8 mouse cellular contexts compared by ENCODE assay signal in the genomic region with DNA sequence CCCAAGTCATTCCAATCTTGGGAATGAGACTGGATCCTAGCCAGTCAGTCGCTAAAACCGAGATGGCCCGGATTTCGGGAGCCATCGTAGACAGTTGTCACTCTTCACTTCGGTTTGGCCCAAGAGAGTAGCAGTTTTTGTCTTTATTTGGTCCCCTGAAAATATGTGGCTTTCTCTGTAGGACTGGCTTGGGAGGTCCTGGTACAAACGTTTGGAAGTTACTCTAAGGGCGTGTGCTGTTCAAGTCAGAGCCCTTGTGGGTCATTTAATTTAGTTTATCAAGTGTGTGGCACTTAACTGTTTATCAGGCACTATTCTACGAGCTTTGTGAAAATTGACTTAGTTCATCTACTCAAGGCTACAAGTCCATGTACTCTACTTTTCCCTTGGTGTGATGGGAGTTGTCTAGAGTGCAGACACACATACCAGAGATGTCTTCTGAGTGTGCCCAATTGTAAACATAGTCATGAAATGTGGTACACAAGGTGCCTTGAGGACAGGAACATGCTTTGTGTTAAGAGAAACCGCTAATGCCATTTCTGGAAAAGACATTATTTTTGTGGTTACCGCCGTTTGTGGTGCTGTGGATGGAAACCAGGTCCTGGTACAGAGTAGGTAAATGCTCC. TPM values are rescaled to one million over a fixed set of nuclear protein-coding genes. Genes with fewer than 3 reads are reported as not detected.
DNase-seq lines count a peak whose midpoint lies in the region; ATAC-seq and TF ChIP-seq lines count a peak whose summit lies in the region.

No protein-coding gene starts in this region.

- H3K4me1 ChIP-seq in heart, embryonic 11.5 days (ENCODE audit: control insufficient read depth, insufficient read depth, low read length): no peaks in the 10 kb centered on the region
- H3K4me1 ChIP-seq in ES-E14 (ENCODE audit: control insufficient read depth in 2 of 2, insufficient read depth in 2 of 2, low read length in 2 of 2, poor library complexity in 1 of 2): no peaks in the 10 kb centered on the region
- H3K4me1 ChIP-seq in hindbrain, embryonic 10.5 days (replicated peaks): no peaks in the 10 kb centered on the region
- H3K4me1 ChIP-seq in megakaryocyte, embryonic 14.5 days: peaks cover 4% of the 10 kb centered on the region

- peak overlapping the region; percentile 50 for H3K4me3 ChIP-seq in heart, embryonic 11.5 days (ENCODE audit: low read depth, low read length)
- peak overlapping the region; percentile 72 to 75 for H3K4me3 ChIP-seq in ES-E14 (ENCODE audit: insufficient read depth in 1 of 2, low read depth in 1 of 2, low read length in 2 of 2, poor library complexity in 1 of 2, severe bottlenecking in 1 of 2)
- H3K4me3 ChIP-seq in hindbrain, embryonic 10.5 days: peak overlapping the region; percentile 62
- H3K4me3 ChIP-seq in megakaryocyte, embryonic 14.5 days (replicated peaks): peak overlapping the region; percentile 94

- H3K9me3 ChIP-seq in heart, embryonic 11.5 days (replicated peaks; ENCODE audit: control insufficient read depth, low read length): no peaks in the 10 kb centered on the region
- no peaks in the 10 kb centered on the region for H3K9me3 ChIP-seq in ES-E14 (ENCODE audit: control insufficient read depth, insufficient read depth, low read depth, low read length)
- no peaks in the 10 kb centered on the region for H3K9me3 ChIP-seq in hindbrain, embryonic 10.5 days
- peaks cover 8% of the 10 kb centered on the region for H3K9me3 ChIP-seq in megakaryocyte, embryonic 14.5 days

- no peaks in the 10 kb centered on the region for H3K36me3 ChIP-seq in heart, embryonic 11.5 days (ENCODE audit: control insufficient read depth, insufficient read depth, low read length)
- H3K36me3 ChIP-seq in ES-E14 (ENCODE audit: control insufficient read depth, insufficient read depth, low read length, poor library complexity, severe bottlenecking): no peaks in the 10 kb centered on the region
- no peaks in the 10 kb centered on the region for H3K36me3 ChIP-seq in hindbrain, embryonic 10.5 days
- no peaks in the 10 kb centered on the region for H3K36me3 ChIP-seq in megakaryocyte, embryonic 14.5 days (replicated peaks; ENCODE audit: low read length)

- 51% methylated on average over 12 of the region's 12 CpGs for WGBS in heart, embryonic 11.5 days (ENCODE audit: insufficient replicate concordance)
- WGBS in hindbrain, embryonic 10.5 days: 55% methylated on average over 12 of the region's 12 CpGs

- peak overlapping the region; percentile 64; the same call in 1 of the 2 replicates for H3K9ac ChIP-seq in heart, embryonic 11.5 days (ENCODE audit: low read depth, low read length)
- H3K9ac ChIP-seq in ES-E14 (ENCODE audit: insufficient read depth, low read depth, low read length, poor library complexity, severe bottlenecking): peak overlapping the region; percentile 87; the same call in 1 of the 2 replicates

- ATAC-seq in heart, embryonic 11.5 days (replicated peaks; ENCODE audit: insufficient number of reproducible peaks, low FRiP score, low TSS enrichment): no peak

- H3K4me2 ChIP-seq in heart, embryonic 11.5 days: peak overlapping the region; percentile 60

- H3K27ac ChIP-seq in heart, embryonic 11.5 days (ENCODE audit: low read depth, low read length): no peak overlapping the region; the same call in 1 of the 2 replicates
- no peak overlapping the region for H3K27ac ChIP-seq in ES-E14 (ENCODE audit: insufficient read depth, low read depth, low read length, poor library complexity, severe bottlenecking)
- H3K27ac ChIP-seq in hindbrain, embryonic 10.5 days: peak overlapping the region; percentile 81; the same call in 1 of the 2 replicates

- intact Hi-C loops in left cerebral cortex, postnatal 10 days (cut with DNase I): no loop called here

- DNase-seq in heart, adult 11 months: no peak
- DNase-seq in ES-E14 (ENCODE audit: low read depth, low spot score): no peak
- DNase-seq in hindbrain, embryonic 10.5 days (ENCODE audit: low spot score): no peak
- no peak for DNase-seq in left cerebral cortex, postnatal 10 days (ENCODE audit: extremely low spot score in 1 of 2, low spot score in 2 of 2)
- DNase-seq in retina, embryonic 14.5 days (ENCODE audit: low spot score): no peak
- DNase-seq in frontal cortex, postnatal 10 days (ENCODE audit: low spot score in 2 of 2): no peak

- H3K27me3 ChIP-seq in heart, embryonic 11.5 days (ENCODE audit: control insufficient read depth, insufficient read depth, low read length): no peaks in the 10 kb centered on the region
- H3K27me3 ChIP-seq in hindbrain, embryonic 10.5 days (ENCODE audit: insufficient read depth, poor library complexity, severe bottlenecking): no peaks in the 10 kb centered on the region
- H3K27me3 ChIP-seq in megakaryocyte, embryonic 14.5 days (replicated peaks): peaks cover 6% of the 10 kb centered on the region

- in situ Hi-C loops in ES-E14 (cut with MboI; ENCODE audit: low sequenced_read_pairs in 2 of 2, unreplicated experiment in 2 of 2): no loop called here

TF ChIP-seq in ES-E14, 5 proteins besides CTCF, POLR2A, EP300 and RAD21:
- TF ChIP-seq CHD2 (IDR thresholded peaks at IDR 0.05; ENCODE audit: low read depth, low read length) (no peak), ZNF384 (IDR thresholded peaks at IDR 0.05; ENCODE audit: low read depth, low read length) (no peak)
TF ChIP-seq in ES-E14: peak in this region for 0.

RNA-seq across cellular contexts. Expression of a gene that starts 0.9 kb away (rescaled TPM):
- 8.9 and 10.6 TPM in 2 replicates for polyA plus RNA-seq in heart, embryonic 11.5 days (2014; fragmentation: Nextera tagmentation; extraction: Ambion mirVana)
- total RNA-seq in ES-E14 (2012; rRNA removed): 2.1 and 2.6 TPM in 2 replicates
- 2.1 and 2.5 TPM in 2 replicates for polyA plus RNA-seq in hindbrain, embryonic 10.5 days (2016; fragmentation: Nextera tagmentation; extraction: Ambion mirVana)
- polyA plus RNA-seq in megakaryocyte, embryonic 14.5 days (2012; ENCODE audit: insufficient read depth, low replicate concordance): 0.53 and 0.78 TPM in 2 replicates
- total RNA-seq in left cerebral cortex, postnatal 10 days (2021): 10 to 100 TPM; 12.7 to 13.6 TPM

RNA-seq across cellular contexts. Expression of a gene that starts 10.1 kb away (rescaled TPM):
- polyA plus RNA-seq in heart, embryonic 11.5 days (2014; fragmentation: Nextera tagmentation; extraction: Ambion mirVana): 0.99 TPM in 1 of 2 replicates, not detected in the other
- total RNA-seq in ES-E14 (2012; rRNA removed): 0.69 TPM in 1 of 2 replicates, not detected in the other
- not detected in 2 replicates for polyA plus RNA-seq in hindbrain, embryonic 10.5 days (2016; fragmentation: Nextera tagmentation; extraction: Ambion mirVana)
- polyA plus RNA-seq in megakaryocyte, embryonic 14.5 days (2012; ENCODE audit: insufficient read depth, low replicate concordance): not detected in 2 replicates
- total RNA-seq in left cerebral cortex, postnatal 10 days (2021): not detected

RNA-seq across cellular contexts. Expression of a gene that starts 16.8 kb away (rescaled TPM):
- polyA plus RNA-seq in heart, embryonic 11.5 days (2014; fragmentation: Nextera tagmentation; extraction: Ambion mirVana): 0.56 and 0.94 TPM in 2 replicates
- not detected in 2 replicates for total RNA-seq in ES-E14 (2012; rRNA removed)
- polyA plus RNA-seq in hindbrain, embryonic 10.5 days (2016; fragmentation: Nextera tagmentation; extraction: Ambion mirVana): not detected in 2 replicates
- not detected in 2 replicates for polyA plus RNA-seq in megakaryocyte, embryonic 14.5 days (2012; ENCODE audit: insufficient read depth, low replicate concordance)
- not detected for total RNA-seq in left cerebral cortex, postnatal 10 days (2021)
